Mouse (Mus musculus): Measurements from ENCODE around the gene Nptx1.

Nptx1 gene

DNA sequence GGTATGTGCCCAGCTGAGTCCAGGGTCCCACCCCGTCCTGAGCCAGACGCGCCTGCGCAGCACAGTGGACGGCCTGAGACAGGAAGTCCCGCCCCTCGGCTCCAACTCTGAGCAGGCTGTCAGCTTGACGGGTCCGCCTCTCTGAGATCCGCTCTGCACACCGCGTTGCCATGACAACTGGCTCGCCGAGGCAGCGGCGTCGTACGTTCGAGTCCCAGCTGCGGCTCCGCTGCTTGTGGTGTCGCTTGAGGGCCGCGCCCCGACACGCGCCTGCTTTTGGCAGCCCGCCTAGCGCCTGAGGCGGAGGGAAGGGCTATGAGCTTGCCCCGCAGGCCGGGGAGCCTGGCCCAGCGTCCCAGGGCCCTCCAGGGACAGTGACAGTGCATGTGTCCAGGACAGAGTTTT, 23.0 kb downstream of the Nptx1 start:
- DNase-seq (ENCODE audit: low read depth in 1 of 2, low spot score in 2 of 2) = peak; percentile 46 to 60

DNA sequence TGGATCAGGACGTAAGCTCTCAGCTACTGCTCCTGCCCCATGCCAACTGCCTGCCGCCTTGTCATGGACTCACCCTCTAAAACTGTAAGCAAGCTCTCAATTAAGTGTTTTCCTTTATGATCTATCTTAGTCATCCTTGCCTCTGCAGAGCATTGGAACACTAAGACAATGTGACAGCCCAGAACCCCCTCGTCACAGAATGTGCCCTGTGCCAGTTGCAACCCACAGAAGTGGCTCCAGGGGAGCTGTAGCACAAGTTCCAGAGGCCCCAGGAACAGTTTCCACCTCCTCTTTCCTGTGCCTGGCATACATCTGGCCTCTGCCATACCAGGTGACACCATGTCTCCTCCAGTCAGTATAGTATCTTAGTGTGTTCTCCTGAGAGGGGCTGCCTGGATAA, 24.2 kb downstream of the Nptx1 start:
- DNase-seq (ENCODE audit: low read depth in 1 of 2, low spot score in 2 of 2) = no peak

DNA sequence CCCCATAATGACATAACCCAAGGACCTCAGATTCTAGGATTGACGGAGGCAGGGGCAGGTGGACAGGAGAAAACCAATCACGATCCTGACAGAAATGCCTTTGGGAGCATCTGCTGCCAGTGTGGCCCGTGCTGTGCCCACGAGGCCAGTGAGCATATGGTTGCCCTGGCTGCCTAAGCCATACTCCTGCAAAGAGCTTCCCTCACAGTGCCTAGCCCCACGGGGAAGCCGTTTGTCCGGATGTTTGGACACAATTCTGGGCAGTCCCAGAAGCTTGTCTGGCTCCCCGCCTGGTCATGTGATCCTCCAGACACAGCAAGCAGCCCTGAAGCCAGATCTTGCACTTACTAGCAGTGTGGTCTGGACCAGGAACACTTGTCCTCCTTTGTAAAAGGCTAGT, 24.8 kb downstream of the Nptx1 start:
- no peak for DNase-seq (ENCODE audit: low read depth in 1 of 2, low spot score in 2 of 2)

DNA sequence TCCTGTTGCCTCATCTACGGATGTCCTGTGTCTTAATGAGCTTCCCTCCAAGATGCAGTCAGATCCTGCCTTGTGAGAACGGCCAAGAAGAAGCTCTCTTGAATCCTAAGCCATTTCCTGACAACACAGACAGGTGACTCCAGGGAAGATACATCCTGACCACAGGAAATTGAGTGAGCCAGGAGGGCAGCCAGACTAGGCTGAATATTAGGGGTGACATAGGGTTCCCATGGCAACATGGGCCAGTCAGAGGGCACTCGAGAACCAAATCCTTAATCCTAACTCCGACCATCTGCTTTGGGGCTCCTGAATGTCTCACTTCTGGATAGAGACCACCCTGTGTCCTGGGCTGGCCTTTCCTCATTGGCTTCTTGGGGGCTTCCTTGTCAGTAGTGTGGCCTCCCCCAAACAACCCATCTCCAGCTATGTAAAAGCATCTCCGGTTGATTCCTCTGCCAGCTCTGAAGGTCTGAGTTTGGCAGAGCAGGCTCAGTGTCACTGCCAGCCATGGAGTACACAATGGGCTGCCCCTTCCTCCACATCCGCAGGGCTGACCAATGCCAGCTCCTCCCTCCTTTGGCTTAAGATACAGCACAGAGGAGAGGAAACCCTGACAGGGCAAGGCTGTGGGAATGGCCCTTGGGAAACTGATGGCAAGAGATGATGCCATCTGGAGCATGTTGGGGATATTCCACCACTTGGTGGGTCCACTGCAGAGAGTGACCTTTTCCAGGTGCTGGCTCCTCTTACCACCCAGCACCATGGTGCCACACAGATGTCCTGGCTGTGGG, 25.4 kb downstream of the Nptx1 start:
- DNase-seq (ENCODE audit: low read depth in 1 of 2, low spot score in 2 of 2) = no peak

DNA sequence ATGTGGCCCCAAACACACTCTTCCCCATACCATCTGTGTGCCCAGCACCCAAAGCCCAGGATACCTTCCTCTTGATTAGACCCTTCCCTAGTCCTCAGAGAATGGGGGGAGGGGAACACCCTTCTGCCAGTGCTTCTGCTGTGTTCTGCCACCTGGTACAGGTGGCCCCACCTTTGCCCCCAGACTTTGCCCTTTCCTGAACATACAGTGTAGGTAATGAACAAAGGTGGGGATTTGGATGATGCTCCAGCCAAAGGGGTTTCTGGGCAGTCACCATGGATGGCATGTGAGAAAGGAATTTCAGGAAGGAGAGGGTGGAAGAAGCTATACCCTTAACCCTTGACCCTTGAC, 26.9 kb downstream of the Nptx1 start:
- DNase-seq (ENCODE audit: low read depth in 1 of 2, low spot score in 2 of 2) = no peak

DNA sequence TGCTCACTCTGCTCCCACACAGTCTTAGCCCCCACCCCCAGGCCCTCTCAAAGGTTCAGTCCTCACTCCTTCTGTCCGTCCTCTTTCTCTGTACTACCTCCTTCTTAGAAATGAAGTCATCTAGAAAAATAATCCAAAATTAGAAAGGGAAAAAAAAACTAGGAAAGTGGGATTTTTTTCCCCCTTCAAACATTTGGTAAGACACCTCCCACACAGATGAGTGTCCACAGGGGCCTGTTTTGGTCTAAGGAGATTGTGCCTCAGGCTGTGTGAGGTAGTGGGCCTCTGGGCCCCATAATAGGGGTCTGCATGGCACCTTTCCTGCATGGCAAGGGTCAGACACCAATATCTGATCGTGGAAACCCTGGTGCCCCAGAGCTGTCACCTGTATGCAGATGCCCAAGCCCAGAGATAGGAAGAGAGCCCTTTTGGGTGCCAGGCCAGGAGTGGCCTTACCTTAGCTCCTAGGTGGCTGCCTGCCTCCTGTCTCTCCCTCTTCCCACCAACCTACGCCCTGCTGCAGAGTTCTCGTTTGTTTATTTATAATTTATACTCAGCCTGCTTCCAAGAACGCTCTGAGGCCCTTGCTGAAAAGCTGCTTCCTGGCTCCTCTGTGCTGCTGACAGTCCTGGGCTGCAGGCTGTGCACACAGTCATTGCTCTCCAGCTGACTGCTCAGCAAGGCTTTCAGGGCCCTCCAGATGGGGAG, 27.4 kb downstream of the Nptx1 start:
- no peak for DNase-seq (ENCODE audit: low read depth in 1 of 2, low spot score in 2 of 2)

DNA sequence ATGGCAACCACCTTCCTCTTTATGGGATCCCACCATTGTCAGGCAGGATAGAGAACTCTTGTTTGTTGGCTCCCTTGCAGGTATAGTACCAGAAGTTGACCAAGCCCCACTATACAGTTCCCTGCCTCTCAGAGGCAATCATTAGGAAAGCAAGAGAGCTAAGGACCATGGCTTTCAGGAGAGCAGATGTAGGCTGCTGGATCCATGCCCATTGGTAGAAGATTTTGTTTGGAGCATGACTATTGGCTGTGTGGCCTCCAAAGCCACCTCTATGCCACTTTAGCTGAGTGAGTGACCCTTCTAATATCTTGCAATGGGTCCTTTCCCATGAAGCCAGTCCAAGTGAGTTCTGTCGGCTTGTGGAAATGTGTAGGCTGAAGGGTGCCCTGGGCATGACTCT, 28.2 kb downstream of the Nptx1 start:
- DNase-seq (ENCODE audit: low read depth in 1 of 2, low spot score in 2 of 2) = no peak

DNA sequence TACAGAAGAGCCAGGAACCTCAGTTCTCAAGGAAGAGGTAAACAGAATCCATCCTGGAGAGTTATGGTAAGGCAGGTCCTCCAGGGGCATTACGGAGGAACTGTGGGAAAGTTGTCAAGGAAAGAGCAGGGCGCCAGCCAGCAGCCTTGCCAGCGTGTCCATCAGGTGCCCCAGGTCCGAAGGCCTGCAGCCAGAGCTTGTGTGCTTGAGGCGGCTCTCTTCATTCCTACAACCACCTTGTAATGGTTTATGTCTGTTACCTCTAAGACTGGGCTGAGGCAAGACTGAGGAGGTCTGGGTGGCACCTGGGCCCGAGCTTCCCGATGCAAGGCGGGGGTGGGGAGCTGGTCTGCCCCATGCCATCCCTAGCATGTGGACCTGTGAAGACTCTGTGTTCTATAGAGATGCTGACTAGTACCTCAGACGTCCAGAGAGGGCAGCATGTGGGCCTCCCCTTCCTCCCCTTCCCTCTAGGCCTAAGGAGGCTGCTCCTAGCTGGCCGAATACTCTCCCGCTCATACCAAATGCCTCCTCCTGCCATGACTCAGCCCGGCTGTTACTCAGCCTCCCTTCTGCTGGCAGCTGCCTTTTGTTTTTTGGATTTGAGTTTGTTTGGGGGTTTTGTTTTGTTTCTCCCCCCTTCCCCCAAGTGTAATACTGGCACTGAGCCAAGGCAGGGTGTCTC, 30.7 kb downstream of the Nptx1 start:
- no peak for DNase-seq (ENCODE audit: low read depth in 1 of 2, low spot score in 2 of 2)

DNA sequence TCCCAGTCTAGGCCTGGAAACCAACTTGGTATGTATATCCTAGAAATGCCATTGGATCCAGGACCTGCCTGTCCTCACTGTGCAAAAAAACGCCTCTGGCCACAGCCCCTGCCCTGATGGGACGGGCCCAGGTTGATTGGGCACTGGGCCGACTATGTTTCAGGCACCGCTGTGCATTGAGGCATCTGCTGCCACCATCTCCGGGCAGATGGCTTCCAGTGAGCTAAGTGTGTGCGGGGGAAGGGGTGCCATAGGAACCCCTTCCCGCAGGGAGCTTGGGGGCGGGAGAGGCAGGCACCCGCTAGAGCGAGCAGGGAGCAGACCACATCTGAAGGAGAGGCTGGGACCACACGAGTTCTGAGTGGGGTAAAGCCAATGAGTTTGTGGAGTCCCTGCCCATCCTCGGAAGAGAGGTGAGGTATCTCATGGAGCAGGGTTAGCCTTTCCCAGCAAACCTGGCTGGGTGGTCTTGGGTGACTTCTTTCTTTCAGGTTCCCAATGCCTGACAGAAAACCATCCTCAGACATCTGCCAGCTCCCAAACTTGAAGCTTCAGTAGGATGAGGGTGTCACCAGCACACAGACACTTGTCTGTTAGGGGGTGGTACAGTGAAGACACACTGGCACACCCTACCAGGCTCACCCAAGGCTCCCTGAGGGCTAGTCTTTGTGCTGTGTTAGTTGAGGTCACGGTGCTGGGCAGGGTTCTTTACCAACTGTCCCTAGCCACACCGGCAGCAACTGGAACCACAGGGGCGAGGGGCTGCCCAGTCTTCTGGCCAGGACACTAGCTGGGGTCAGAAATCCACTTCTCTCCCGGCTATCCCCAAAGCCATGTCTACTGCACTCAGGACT, 31.5 kb downstream of the Nptx1 start:
- DNase-seq (ENCODE audit: low read depth in 1 of 2, low spot score in 2 of 2) = no peak

DNA sequence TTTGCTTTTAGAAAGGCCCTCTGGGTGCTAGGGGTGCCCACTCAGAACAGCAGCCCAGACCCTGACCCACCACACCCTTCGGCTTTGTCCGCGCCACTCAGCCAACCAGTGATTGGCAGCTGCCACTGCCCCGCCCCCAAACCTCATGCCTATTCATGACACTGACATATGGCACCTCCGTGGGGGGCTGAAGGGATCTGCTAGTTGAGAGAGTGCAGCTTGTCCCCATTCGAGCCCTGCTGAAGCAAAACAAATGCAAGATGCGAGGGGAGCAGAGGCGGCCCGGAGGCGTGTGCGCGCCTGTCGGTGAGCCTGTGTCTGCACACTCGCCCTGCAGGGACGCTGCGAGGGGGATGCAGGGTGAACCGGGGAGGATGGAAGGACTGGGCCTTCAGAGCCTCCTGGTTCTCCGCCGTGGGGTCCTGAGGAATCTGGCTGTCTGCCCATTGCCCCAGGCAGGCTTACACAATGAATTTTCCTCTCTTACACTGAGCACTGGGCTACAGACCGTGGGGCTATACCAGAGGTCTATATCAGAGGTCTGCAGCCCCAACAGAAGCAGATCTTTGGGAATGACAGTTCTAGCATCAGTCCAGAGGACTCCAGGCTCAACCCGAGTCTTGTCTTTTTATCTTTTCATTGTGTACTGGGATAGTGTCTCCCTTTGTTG, 32.5 kb downstream of the Nptx1 start:
- no peak for DNase-seq (ENCODE audit: low read depth in 1 of 2, low spot score in 2 of 2)

DNA sequence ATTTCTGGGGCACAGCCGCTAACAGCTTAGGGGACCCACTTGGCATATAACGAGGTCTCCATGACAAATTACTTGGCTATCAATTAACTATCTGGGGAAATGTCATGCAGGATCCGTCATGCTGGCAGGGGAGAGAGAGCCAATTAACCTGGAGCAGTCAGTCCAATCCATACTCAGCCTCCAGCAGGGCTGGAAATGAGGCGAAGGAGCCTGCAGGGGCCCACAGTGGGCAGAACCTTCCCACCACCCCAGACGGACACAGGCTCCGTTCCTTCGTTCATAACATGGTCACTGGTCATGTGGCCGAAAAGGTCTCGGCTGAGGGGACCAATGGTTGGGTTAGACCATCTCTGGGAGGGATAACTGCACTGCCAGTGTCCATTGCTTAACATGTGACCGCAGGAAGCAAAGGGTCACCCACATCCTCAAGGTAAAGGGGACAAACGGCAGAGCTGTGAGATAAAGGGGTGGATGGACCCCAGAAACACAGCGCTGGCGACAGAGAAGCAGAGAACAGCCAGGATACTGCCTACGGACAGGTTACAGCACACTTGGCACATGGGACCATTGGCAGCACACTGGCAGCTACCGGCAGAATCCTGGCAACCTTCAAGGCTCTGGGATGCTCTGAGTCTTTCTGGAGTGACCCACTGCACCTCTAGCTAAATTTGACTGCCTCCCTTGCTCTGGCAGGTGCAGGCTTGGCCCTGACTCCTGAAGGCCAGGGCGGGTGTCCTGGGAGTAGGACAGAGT, 33.3 kb downstream of the Nptx1 start:
- no peak for DNase-seq (ENCODE audit: low read depth in 1 of 2, low spot score in 2 of 2)

DNA sequence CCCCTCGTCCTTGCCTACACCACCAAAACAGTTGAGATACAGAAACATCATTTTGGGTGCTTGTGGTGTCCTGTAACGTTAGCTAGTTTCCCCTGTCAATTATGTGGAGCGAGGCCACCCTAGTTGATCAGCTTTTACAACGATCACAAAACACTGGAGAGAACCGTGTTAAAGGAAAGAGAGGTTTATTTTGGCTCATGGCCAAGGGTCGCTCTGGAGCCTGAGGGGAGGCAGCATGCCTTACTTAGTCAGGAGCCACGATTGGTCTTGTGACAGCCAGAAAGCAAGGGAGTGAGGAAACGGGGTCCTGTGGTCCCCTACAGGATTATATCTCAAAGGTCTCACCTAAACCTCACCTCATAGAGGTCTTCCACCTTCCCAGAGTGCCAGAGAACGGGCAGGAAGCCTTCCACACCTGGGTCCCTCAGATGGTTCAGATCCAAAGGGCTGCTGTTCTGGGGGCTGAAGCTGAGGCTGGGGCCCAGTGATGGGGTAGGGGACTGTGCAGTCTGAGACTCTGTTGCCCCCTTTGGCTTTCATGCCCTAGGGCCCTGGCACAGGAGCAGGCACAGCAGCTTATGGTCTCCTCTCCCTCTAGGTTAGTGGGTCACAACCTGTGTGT, 34.4 kb downstream of the Nptx1 start:
- DNase-seq (ENCODE audit: low read depth in 1 of 2, low spot score in 2 of 2) = no peak

DNA sequence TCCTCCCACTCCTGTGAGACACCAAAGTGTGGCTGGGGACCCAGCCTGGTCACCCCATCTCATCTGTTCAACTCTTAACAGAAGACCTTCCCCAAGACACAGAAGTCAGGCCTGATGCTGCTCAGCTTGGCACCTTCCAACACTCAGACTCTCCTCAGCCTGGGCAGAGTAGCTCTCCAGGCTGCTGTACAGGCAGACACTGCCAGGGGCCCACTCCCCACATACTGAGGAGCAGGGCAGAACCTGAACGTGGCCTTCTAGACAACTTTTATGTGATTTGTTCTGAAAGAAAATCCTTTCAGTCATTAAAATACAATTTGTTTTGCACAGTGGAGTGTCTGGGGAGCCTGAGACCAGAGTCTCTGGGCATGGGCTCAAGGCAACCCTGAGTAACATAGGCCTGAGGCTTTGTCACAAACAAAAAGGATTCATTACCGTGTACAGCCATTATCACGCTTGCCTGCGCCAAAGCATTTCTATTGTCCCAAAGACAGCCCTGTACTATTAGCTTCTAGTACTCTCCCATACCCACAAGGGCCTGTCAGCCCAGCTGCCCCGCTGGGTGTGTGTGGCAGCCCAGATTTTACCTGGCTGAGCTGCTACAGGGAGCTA, 38.3 kb downstream of the Nptx1 start:
- no peak for DNase-seq (ENCODE audit: low read depth in 1 of 2, low spot score in 2 of 2)

DNA sequence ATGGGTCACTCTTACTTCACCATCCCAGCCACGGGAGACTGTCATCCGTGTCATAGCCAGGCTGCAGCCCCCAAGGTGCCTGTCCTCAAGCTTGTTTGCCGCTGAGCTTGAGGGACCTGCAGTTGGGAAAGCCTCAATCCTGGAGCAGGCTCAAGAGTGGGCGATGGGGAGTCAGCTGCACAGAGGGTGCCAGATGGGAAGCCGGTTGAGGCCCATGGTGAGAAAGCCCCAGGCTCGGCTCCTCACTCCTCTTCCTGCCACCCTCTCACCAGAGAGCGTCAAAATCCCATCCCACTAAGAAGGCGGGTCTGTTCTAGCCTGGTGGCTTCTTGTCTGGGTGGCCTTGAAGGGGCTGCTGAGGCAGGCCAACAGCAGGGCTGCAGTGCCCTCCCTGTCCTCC, 39.8 kb downstream of the Nptx1 start:
- DNase-seq (ENCODE audit: low read depth in 1 of 2, low spot score in 2 of 2) = no peak

DNA sequence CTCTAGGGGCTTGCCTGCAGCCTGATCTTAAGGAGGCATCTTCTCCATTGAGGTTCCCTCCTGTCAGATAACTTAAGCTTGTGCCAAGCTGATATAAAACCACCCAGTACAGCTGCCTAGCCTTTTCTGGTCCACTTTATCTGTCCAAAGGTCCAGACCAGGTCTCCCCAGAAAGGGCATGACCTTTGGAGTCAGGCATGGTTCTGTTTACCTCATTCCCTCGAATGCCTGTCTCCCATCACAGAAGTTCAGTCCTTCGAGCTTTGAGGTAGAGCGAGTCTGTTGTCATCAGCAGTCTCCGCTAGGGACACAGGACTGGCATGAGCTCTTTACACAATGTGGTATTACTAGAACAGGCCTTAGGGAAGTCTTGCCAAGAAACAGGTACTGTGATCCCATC, 41.2 kb downstream of the Nptx1 start:
- no peak for DNase-seq (ENCODE audit: low read depth in 1 of 2, low spot score in 2 of 2)

DNA sequence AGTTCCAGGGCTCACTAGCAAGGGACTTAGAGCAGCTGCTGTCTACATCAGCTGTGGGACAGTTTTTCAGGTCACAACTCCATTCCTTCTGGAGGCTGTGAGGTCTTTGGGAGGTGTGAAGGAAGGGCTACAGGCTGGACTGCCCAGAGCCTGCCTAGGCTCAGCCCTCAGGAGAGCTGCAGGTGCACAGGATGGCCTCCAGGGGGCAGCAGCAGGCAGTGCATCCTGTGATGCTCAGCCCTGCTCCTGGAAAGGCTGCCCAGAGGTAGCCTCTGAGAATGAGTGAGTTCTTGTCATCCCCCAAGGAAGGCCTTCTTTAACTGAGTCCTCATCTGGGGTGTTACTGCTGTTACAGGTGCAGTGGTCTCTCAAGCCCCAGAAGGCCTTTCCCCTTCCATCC, 43.9 kb downstream of the Nptx1 start:
- DNase-seq (ENCODE audit: low read depth in 1 of 2, low spot score in 2 of 2) = peak; percentile 8 to 39

DNA sequence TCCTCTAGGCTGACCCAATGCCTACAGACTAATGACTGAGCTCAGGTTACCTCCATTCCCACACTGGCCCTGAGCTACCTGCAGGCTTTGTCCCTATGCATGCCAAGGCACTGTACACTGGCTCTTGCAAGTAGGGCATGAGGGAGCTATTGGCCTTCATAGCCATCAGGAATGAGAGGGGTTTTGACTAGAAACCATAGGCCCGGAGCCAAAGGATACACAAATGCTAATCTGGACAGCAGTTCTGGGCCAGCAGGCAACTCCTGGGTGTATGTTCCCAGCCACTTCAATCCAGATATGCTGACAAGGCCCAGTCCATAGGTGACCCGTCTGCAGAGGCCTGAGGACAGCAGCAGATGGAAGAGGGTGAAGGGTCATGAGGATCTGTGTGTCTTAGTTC, 47.5 kb downstream of the Nptx1 start:
- DNase-seq (ENCODE audit: low read depth in 1 of 2, low spot score in 2 of 2) = no peak

DNA sequence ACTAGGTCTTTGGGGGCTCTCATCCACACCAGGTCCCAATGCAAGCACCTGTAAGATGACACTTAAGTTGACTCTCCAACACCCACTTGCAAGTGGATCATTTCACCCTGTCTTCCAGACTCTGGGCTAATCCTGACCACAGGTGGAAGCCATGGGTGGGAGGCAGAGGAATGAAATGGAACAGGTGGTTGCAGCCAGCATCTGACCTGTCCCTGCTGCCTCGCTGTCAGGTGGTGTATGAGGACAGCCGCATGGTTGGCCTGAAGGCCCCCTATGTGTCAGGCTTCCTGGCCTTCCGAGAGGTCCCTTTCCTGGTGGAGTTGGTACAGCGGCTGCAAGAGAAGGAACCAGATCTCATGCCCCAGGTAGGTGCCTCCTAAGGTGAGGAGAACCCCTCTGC, 48.3 kb downstream of the Nptx1 start:
- no peak for DNase-seq (ENCODE audit: low read depth in 1 of 2, low spot score in 2 of 2)

DNA sequence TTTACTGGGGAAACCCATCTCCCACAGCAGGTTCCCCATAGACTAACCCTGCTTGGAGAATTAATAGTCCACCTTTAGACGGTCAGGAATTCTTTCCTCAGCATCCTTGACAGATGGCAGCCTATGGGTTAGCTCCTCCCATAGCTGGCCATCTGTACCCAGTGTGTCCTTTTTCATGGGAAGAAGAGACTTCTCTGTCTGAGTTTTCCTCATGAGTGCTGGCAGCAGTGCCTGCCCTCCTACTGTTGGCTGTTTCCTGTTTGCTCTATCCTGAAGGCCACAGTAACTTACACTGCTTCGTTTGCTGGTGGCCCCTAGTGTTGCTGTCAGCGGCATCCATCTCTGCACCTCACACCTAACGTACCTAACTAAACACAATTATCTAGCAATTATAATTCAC, 50.1 kb downstream of the Nptx1 start:
- DNase-seq (ENCODE audit: low read depth in 1 of 2, low spot score in 2 of 2) = no peak

Measured in monocyte, adult 2 months (primary cell).